Mouse (Mus musculus): ENCODE data around the gene Lrrc18. TPM values are rescaled to one million over a fixed set of nuclear protein-coding genes. Genes with fewer than 3 reads are reported as not detected.

Lrrc18 gene
- total RNA-seq, 4 experiments from 2014 or later = 1.0 to 1.7 (median 1.3) TPM

- DNase-seq = no peak
These were observed 62.3 kb downstream of the Lrrc18 start for GRCm38 (mm10) chr14:33053441-33053840.

GRCm38 (mm10) chr14:33058881-33059660 is 67.9 kb downstream of the Lrrc18 start:
- no peak for DNase-seq

GRCm38 (mm10) chr14:33062996-33063395 is 71.8 kb downstream of the Lrrc18 start:
- no peak for DNase-seq

Other genes with a start within 250 kb of the Lrrc18 start
- gene Tmem273, start 205.4 kb upstream of the Lrrc18 start, total RNA-seq (2022) = 1 to 10 TPM; 2.0 to 5.7 (median 3.3) TPM
- under 1 TPM; 0.13 to 0.28 (median 0.19) TPM for gene Fam170b, start 157.4 kb upstream of the Lrrc18 start, total RNA-seq (2022)
- gene Vstm4, start 134.6 kb upstream of the Lrrc18 start, total RNA-seq (2022) = 10 to 100 TPM; 15.7 to 22.0 (median 18.1) TPM
- 1 to 10 TPM; 2.9 to 8.1 (median 4.9) TPM for gene Wdfy4, start 194.1 kb downstream of the Lrrc18 start, total RNA-seq (2022)
- gene Arhgap22, start 222.6 kb downstream of the Lrrc18 start, total RNA-seq (2022) = 10 to 100 TPM in 3 of 4 experiments, 1 to 10 TPM in 1; 4.8 to 18.8 (median 14.4) TPM